Mouse (Mus musculus) ovary, postnatal 10 days (tissue): ENCODE results near the gene Snrnp40.

Experiments
- DNase-seq: peaks from one replicate; pipeline ENCODE4 v3.0.0; 2022; ENCODE audit warnings: low spot score

The Snrnp40 gene

DNA sequence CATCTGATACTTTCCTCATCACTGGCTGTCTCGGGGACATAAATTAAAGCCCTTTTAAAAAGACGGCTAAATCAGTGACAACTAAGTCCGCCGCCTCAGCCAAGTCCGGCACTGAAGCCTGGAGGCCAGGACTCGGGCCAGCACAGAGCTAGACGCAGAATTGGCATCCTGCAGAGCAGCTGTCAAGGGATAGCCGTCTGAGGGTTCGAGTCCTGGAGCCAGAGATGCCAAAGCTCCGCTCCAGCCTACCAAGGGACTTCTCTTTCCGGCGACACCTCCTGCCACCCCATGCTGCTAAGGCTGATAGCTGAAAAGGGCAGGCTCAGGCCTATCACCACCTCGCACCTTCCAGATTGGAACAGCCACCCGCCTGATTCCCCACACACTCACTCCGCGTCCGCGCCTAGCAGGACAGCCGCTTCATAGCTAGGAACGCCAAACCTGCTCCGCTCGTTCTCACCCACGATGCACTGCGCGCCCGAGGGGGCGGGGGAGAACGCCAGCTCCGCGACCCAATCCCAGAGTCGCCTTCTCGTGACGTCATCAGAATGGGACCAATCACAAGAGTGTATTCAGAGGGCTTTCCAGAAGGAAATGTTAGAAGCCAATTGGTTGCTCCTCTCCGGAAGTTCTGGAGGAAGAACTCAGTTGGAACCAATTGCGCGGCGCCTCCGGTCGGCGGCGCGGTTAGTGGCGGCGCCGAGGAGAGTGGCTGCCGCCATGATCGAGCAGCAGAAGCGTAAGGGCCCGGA lies at the start of gene Snrnp40, which contains the start of gene Zcchc17:
Gene Snrnp40, plus strand, starts transcription at position 647 of the 752 bp plus-strand sequence.
Gene Zcchc17, minus strand, starts transcription at position 458 of the 752 bp plus-strand sequence.
- peak; percentile 98 for DNase-seq

DNA sequence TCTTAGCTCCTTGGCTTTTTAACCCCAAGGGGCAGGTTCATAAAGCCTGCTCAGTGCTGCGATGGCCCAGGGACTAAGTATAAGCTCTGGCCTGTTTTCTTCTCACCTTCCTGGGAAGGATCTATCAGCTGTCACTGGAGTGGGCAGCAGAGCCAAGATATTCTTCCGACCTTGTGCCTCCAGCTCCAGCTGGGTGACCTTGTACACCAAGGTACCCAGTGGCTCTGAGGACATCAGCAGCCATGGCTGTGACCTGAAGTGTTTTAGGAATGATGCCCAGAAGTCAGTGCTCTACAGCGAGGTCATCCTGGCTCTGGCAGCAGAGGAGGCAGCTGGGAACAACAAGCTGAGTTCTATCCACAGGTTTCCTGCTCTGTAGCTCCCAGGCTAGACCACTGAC lies 47.4 kb upstream of the Snrnp40 start:
- DNase-seq, result no peak

DNA sequence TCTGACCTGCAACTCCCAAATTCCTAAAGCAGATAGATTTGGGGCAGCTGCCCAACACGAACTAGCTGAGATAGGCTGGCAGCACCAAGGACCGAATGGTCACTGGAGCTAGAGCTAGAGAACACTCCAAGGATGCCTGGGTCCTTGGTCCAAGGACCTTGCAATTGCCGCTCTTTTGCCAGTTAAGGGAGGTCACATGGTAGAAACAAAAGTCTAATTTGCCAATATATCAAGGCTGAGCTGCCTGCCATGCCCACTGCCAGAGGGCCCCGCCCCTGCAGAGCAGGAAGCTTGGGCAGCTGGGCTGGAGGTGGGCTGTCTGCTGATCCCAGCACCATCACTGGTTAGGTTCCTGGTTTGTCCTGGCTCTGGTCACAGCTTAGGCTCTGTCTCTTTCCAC lies 46.4 kb upstream of the Snrnp40 start:
- DNase-seq, result no peak

DNA sequence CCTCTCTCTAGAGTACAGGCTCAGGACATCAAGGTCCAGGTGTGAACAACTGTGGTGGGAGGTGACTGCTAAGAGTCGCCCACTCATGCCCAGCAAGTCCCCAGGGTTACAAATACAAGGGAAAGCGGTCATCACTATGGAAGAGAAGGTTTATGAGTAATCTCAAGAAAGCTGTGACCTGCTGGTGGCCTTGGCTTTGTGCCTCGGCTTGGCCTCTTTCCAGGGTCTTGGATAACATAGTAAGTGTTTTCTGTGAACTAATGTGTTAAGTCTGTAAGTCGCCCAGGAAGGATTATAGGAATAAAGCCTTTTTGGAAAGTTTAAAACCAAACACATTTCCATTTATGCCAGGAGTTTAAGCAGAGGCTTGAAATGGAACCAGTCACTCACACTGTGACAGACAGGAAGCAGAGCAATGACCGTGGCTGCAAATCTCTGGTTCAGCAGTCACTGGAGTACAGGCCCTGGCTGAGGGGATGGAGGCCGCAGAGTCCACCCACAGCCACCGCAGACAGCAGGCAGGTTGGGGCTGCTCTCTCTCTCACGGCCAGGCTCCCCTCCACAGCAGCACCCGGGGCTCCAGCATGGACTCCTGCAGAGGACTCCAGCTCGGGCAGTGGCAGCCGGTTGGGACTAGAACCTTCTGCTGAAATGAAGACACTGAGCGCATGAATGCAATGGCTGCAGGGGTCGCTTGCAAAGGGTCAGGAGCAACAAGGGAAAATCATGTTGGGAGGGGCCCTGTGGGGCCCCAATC lies 44.0 kb upstream of the Snrnp40 start:
- DNase-seq, result no peak

DNA sequence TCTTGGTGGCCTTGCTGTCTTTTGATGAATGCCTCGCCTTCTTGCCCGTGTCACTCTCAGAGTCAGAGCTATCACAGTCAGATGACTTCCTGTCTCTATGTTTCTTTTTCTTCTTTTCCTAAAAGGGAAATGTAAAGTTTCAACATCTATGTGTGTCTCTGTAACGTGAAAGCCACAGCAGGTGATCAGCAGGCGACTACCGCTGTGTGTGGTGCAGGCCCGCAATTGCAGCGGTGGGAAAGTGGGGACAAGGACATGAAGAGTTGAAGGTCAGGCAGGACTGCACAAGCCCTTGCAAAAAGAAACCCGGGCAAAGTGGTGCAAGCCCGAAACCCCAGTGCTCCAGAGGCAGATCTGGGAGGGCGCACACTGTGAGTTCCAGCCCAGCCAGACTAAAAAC lies 43.2 kb upstream of the Snrnp40 start:
- no peak for DNase-seq

DNA sequence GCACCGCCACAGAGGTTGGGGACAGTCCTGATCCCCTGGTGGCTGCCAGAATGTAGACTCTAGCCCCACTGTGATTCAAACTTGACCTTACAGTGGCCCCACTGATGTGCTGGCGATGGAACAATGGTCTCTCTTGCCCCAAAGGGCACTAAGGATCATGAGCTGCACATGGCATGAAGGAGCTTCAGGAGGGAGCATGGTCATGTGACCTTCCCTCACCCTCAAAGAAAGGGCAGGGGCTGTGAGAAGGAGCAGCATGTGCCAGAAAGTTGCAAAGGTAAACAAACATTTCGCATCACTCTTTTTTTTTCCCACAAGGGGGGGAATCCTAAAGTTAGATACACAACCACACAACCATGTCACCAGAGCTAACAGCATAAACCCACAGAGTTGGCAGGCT lies 41.8 kb upstream of the Snrnp40 start:
- DNase-seq, result no peak

DNA sequence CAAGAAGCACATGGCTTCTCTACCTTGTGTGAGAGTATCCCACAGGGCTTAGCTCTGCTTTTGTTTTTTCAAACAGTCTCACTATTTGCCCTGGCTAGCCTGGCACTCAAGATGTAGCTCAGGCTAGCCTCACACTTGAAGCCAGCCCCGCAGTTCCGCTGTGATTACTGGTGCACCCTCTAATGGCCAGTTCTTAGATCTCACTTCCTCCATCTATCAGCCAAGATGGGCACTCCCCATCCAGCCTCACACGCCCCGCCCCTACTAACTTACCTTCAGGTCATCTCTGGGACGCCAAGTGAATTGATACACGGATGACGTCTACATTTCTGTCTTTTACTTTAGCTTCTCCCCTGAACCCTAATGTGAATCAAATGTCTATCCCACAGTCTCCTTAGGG lies 40.4 kb upstream of the Snrnp40 start:
- DNase-seq, result no peak

DNA sequence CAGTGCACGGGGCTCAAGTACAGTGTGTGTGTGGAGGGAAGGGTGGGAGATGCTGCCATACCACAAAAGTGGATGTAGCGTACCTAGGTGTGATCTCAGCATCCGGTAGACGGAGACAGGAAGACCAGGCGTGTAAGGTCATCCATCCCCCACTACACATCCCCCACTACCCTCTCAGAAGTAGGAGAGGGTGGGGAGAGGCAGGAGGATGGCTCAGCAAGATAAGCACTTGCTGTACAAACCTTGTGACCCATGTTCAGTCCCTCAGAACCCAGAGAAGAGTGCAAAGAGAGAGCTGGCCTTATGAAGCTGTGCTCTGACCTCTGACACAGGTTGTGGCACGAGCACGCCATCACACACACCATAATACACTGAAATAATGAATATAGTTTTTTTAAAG lies 38.3 kb upstream of the Snrnp40 start:
- no peak for DNase-seq

DNA sequence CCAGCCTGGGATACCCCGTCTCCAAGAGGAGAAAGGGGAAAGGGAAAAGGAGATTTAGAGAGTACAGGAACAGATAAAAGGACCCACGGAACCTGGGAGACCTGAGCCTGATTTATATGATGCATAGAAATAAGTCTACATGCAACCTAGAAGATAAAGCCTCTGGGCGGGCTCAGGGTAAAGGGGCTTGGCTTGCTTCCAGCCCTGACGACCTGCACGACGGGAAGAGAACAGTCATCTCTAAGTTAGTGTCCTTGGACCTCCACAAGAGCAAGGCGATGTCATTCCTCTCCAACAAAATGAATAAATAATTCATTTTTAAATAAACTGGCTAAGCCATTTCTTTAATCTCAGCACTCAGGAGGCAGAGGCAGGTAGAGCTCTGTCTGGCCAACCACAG lies 37.4 kb upstream of the Snrnp40 start:
- DNase-seq, result no peak

DNA sequence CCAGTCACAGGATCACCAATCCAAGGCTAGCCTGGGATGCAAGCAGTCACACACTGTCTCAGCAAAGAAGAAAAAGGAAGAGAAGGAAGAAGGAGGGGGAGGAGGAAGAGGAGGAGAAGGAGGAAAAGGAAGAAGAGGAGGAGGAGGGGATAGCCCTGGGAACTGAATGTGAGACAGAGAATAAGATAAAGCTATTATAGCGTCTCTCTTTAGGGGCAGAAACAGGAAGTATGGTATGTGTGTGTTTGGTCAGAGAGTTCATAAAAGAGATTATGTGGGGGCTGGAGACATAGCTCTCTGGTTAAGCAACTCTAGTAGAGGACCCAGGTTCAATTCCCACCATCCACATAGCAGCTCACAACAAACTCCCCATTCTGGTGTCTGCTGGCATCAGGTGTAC lies 36.8 kb upstream of the Snrnp40 start:
- no peak for DNase-seq

DNA sequence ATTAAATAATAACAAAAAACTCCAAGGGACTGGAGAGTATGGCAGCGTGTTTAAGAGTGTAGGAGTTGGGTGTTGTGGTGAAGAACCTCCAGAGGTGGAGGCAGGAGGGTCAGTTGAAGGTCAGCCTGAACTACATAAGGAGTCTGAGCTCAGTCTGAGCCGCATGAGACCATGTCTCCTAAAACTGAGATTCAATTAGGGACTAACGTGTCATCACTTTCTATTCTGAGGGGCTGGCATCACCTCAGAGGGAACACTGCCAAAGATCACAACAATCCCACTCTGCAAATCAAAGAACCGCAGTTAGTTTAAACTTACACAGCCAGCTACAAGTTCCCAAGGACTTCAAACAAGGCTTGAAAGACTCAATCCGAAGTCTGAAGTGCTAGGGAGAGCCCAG lies 36.3 kb upstream of the Snrnp40 start:
- no peak for DNase-seq

DNA sequence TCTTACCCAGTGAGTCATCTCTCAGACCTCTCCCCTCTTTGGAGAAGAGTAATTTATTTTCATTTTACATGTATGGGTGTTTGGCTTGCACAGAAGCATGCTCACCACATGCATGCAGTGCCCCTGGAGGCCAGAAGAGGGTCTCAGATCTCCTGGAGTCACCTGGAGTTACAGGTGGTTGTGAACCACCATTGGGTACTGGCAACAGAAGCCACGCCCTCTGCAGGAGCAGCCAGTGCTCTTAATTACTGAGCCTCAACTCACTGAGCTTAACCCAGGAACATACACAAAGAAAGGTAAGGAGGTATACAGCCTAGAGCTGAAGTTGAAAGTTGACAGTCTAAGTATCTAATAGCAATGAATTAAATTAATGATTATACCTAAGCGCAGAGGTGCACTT lies 34.5 kb upstream of the Snrnp40 start:
- no peak for DNase-seq

DNA sequence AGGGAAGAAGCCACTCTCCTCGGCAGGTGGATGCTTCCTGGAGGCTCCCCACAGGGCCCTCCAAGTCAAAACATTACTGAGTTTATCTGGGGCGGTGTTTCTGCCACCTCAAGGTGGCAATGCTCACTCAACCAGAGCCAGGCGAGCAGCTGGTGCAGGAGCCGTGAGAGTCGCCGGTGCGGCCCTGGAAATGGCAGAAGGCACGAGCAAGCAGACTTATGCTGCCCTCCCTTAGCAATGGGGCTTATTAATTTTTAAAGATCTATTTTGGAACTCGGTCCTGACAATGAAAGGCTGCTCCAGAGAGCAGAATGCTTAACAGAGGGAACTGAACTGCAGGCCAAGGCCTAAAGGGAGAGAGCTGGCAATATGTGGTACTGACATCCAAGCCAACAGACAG lies 32.6 kb upstream of the Snrnp40 start:
- no peak for DNase-seq

DNA sequence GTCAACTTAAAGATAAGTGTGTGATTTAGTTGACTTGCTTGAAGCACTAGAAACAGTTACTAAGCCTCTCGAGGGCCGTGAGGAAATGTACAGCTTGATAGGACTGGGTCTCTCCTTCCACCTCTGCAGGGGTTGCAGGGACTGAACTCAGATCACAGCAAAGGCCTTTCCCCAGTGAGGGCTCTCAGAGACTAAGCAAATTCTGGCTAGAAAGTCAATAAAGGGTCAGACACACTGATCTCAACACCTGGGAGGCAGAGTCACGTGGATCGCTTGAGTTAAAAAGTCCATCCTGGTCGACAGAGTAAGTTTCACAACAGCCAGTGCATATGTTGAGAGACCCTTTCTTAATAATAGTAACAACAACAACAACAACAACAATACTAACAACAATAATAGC lies 24.1 kb upstream of the Snrnp40 start:
- DNase-seq, result no peak

DNA sequence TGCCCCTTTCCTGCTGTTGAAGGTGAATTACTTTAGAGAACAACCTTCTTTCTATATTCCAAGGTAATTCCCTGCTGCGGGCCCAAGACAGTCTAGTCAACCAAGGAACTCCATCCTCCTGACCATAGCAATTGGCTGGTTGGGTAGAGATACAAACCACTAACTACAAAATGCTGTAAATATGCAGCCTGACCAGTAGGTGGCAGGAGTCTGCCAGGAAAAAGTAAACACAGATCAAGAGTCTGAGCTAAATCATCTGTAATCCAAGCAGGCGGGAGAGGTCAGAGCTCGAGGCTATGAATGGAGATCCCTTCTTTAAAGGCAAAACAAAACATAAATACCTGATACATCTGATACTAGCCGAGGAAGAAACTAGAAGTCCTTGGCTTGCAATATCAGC lies 18.2 kb upstream of the Snrnp40 start:
- DNase-seq, result no peak

DNA sequence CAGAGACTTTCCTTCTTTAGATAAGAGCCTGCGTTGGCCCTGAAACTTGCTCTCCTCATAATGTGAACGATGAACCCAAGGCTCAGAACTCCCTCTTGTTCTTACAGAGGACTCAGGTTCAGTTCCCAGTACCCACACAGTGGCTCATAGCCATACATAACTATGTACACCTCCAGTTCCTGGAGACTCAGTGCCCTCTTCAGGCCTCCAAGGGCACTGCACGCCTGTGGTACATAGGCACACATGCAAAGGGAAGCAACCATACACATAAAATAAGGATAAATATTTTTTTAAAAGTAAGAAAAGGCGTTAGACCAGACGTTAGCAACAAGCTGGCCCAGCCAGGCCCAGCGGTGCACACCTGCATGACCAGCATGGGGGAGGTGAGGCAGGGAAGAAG lies 10.3 kb upstream of the Snrnp40 start:
- DNase-seq, result no peak

DNA sequence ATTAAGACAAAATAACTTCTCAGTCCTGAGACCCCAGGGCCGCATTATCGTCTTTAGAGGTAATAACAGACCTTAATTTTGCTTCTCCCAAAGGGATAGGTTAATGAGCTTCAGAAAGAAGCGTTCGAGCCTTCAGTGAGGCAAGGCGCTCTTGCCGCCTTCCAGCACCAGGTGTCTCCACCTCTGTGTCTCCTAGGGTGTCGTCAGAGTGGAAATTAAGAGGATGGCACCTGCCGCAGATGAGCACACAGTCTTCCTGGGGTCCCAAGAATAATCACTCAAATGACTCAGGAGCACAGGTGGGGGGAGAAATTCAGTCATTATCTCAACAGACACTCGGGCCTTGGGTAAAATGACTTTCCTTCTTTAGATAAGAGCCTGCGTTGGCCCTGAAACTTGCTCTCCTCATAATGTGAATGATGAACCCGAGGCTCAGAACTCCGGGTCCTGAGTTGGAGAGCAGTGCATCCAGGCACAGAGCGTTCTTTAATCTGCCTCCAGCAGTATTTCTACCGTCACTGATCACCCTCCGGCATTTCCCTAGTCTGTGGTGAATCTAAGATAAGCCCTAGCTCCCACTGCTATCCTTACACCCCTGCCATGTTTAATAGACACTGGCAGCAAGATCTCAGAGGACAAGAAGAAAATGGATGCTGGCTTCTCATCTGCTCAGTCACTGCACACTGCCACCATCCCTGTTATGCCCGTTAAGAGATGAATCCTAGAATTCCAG lies 9.1 kb upstream of the Snrnp40 start:
- DNase-seq, result no peak

DNA sequence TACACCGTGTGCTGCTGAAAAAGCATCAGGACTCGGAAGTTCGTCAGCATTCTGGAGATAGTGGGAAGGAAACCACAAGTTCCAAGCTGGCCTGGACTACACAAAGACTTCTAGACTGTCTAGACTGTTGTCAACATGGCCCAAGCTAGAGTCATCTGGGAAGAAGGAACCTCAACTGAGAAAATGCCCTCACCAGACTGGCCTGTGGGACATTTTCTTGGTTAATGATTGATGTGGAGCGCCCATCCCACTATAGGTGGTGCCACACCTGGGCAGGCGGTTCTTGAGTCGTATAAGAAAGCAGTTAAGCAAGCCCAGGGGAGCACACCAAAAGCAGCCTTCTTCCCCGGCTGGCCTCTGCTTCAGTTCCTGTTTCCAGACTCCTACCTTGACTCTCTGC lies 7.3 kb upstream of the Snrnp40 start:
- DNase-seq, result no peak

DNA sequence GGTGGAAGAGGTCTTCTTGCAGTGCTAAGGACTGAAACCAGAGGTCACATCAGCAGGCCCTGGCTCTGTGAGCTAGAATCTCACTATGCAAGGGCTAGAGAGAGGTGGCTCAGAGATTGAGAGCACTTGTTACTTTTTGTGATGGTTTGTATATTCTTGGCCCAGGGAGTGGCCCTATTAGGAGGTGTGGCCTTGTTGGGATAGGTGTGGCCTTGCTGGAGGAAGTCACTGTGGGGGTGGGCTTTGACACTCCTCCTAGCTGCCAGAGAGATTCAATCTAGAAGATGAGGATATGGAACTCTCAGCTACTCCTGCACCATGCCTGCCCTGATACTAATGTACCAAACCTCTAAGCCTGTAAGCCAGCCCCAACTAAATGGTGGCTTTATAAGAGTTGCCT lies 2.0 kb upstream of the Snrnp40 start:
- no peak for DNase-seq

DNA sequence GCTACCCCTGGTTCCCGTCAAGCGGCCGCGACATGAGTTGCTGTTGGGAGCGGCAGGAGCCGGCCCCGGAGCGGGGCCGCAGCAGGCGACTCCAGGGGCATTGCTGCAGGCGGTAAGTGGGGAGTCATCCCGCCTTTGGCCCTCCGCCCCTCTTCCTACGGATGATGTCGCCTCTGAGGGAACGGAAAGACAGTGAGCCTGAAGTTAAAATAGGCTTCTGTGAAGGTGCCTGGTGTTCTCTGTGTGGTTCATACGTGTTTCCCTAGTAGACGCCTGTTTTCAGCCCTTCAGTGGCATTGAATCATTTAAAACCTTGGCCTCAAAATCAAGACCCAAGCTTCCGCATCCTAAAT lies 282 bp downstream of the Snrnp40 start:
- no peak for DNase-seq

DNA sequence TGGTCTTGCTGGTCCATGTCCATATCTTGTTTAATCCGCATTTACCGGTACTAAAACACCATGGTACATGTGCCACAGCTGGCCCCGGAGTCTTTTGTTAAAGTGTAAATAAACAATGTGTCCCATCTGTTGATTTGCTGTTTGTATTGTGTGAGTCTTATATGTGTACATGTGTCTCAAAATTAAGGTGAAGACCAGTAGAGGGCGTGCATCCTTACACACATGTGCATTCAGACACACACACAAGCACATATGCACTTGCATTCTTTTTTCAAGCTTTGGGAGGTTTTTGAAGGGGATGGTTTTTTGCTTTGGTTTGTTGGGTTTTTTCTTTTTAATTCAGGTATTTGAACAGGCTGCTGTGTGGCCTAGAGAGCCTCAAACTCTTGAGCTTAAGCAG lies 16.7 kb downstream of the Snrnp40 start:
- DNase-seq, result no peak

DNA sequence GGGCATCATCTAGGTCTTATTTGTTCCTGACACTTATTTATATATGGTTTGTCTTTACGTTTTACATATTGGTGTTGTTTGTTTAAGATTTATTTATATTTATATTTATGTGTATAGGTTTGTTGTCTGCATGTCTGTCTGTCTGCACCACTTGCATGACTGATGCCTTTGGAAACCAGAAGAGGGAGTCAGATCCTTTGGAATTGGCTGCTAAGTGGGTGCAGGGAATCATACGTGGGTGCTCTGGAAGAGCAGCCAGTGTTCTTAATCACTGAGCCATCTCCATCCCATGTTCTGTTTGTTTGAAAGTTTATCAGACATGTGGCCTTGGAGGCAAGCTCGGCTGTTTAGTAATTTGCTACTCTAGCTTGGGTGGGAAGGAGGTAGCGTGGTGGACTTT lies 17.6 kb downstream of the Snrnp40 start:
- no peak for DNase-seq

DNA sequence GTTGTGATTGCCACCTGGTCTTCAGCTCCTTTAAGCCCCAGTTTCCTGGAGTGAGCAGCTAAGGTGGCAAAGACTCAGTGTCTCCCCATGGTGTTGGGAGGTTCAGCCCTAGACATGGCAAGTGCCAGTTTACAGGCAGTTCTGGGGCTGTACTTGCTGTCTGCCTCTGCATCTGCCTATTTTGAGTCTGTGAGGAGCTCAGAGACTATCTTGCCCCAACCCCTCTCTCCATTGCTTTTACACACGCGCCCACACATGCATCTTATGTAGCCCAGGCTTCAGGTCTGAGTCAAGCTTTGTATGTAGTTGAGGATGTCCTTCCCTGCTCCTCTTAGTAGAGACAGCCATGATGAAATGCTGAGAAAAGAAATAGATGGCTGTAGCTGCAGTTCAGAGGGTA lies 19.2 kb downstream of the Snrnp40 start:
- no peak for DNase-seq
